Mouse (Mus musculus) left cerebral cortex, postnatal 4 days (tissue): ENCODE results near the gene Mtcl1. TPM values are rescaled to one million over a fixed set of nuclear protein-coding genes. Genes with fewer than 3 reads are reported as not detected.

Experiments used
- DNase-seq: peaks from one replicate; pipeline ENCODE4 v3.0.0-alpha.2; 2022
- intact Hi-C: fragments of 180-260 bp; cut with DNase I; formaldehyde crosslinking; loops from one replicate; pipeline ENCODE4 v1.15.1; 2025
- total RNA-seq, 2 experiments: library from RNA; stranded (reverse); gene quantifications; 2 replicates each; pipeline ENCODE4 v1.2.3; 2021

Mtcl1 gene
- total RNA-seq, 2 experiments from 2014 or later = 70.8 to 75.9 TPM

DNA sequence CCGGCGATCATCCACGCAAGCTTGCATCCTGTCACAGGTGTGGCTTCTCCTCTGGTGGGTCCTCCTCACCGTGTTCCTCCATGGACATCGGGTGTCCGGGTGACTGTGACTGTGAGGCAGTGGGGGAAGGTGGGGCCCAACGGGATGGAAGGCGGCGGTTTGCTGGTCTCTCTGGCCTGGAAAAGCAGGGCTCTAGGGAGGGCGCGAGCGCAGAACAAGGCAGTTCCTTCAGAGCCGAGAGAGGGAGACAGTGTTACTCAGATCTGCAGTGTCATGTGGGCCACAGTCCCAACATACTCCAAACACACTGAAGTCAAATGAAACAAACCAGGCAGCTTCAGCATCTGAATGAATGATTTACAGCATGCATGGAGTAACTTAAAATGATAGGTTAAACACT is 111.6 kb downstream of the Mtcl1 start:
- intact Hi-C loops = no loop called here
- DNase-seq = no peak

DNA sequence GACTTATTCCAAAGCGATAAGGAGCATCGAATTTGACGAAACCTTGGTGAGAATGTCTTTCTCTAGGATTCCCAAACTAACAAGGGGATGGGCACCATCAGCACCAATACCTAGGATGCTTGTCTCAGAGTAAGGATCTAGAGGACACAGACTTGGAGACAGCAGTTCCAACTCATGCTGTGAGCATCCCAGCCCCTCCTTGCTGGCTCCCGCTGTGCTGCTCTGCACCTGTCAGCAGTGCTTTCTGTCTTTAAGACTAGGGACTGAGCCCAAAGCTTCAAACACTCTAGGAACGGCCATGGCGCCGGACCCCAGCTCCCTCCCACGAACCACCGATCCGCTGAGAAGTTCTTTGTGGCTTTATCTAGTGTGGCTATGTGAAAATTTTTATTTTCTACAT is 114.0 kb downstream of the Mtcl1 start:
- intact Hi-C loops = no loop called here
- no peak for DNase-seq

GRCm38 (mm10) chr17:66334894-66335293 is 114.7 kb downstream of the Mtcl1 start:
- peak; percentile 39 for DNase-seq

GRCm38 (mm10) chr17:66331207-66331606 is 118.3 kb downstream of the Mtcl1 start:
- no peak for DNase-seq
- intact Hi-C loops = no loop called here

More at GRCm38 (mm10) chr17:66334894-66335293, 114.7 kb downstream of the Mtcl1 start:
- intact Hi-C loops = no loop called here

- intact Hi-C loops = no loop called here
- DNase-seq = no peak
These were observed 123.0 kb downstream of the Mtcl1 start for GRCm38 (mm10) chr17:66326552-66327045.

GRCm38 (mm10) chr17:66326204-66326545 is 123.4 kb downstream of the Mtcl1 start:
- no peak for DNase-seq
- intact Hi-C loops = no loop called here

DNA sequence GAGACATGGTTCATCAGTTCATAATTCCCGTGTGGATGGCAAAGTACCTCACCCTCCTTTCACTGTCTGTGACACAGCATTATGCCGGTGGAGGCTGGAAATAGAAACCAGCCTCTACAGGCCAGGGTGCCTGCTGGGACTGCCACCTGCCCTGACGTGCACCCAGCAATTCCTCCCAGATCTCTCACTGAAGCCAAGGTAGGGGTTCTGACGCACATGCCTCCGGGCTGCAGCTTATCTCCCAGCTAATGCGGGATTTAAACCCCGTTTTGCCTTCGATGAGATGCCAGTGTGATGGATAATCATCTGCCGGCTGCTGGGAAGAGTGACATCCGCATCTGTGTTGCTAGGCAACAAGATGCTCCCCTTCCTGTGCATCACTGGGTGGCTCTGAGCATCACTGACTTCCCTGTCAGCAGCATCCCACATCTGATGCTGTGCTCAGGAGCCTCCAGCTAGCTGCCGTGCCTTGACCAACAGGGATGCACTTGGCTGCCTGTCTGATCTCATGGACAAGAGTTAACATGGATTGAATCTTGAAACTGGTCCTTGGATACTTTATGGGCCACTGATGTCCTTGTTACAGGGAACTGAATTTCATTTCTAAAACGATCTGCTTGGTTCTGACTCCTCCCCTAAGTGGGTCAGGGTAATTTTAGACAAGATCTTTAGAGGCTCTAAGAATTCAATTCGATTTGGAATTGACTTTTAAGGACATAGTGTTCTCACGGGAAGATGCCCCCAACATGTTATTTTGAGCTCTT is 123.9 kb downstream of the Mtcl1 start:
- peak; percentile 30 for DNase-seq
- intact Hi-C loops = no loop called here

GRCm38 (mm10) chr17:66324836-66325235 is 124.7 kb downstream of the Mtcl1 start:
- intact Hi-C loops = no loop called here
- DNase-seq = no peak

DNA sequence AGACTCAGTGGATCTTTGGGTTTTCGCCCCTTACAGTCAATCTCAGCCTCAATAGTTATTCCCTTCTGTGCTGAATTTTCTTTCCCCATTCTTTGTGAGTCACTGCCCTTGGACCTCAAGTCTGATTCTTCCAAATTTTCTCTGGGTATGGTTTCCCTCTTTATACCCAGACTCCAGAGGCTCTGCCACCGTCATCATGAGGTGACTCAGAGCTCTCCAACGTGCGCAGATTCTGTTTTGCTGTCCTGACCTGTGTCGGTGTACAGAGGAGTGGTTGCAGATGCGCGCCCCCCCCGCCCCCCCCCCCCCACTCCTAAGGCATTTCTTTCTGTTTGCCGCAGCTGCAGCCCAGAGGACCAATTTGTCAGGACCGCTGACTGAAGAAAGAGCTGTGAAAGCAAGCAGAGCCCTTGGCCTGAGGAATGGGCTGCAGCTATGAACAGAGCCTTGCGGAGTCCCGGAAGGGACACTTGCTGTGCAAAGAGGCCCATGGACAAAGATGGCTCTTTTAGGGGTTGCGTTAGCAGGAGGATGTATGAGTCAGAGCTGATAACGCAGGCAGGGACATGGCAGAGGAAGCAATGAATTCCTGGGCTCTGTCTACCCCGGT is 126.8 kb downstream of the Mtcl1 start:
- intact Hi-C loops = no loop called here
- DNase-seq = no peak

- intact Hi-C loops = no loop called here
- no peak for DNase-seq
These were observed 127.6 kb downstream of the Mtcl1 start for GRCm38 (mm10) chr17:66321933-66322332.

- DNase-seq = peak; percentile 80
- intact Hi-C loops = no loop called here
These were observed 128.7 kb downstream of the Mtcl1 start for GRCm38 (mm10) chr17:66320716-66321372.

GRCm38 (mm10) chr17:66318031-66318430 is 131.5 kb downstream of the Mtcl1 start:
- no peak for DNase-seq
- intact Hi-C loops = no loop called here

GRCm38 (mm10) chr17:66317576-66317975 is 132.0 kb downstream of the Mtcl1 start:
- intact Hi-C loops = no loop called here
- DNase-seq = no peak

- intact Hi-C loops = no loop called here
- no peak for DNase-seq
These were observed 132.4 kb downstream of the Mtcl1 start for GRCm38 (mm10) chr17:66317156-66317555.

DNA sequence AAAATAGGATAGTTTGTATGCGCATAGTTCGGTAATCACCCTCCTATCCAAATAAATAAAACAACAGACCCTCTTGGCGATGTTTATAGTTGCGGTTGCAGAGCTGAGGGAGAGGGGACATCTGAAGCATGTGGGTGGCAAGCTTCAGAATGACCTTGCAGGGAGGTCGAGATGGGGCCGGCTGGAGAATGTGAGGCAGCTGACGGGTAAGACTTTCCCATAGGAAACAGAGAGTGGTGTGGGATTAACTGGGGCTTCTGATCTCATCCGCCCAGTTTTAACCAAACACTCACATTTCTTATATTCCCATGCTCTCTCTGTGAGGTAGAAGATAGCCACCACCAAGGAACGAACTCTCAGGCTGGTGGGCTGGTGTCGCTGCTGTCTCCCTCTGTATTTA is 134.1 kb downstream of the Mtcl1 start:
- intact Hi-C loops = no loop called here
- DNase-seq = no peak

GRCm38 (mm10) chr17:66314566-66315285 is 134.8 kb downstream of the Mtcl1 start:
- no peak for DNase-seq

GRCm38 (mm10) chr17:66301906-66302305 is 147.6 kb downstream of the Mtcl1 start:
- no peak for DNase-seq
- intact Hi-C loops = no loop called here

More at GRCm38 (mm10) chr17:66314566-66315285, 134.8 kb downstream of the Mtcl1 start:
- intact Hi-C loops = no loop called here

GRCm38 (mm10) chr17:66301267-66301666 is 148.3 kb downstream of the Mtcl1 start:
- DNase-seq = no peak
- intact Hi-C loops = no loop called here

DNA sequence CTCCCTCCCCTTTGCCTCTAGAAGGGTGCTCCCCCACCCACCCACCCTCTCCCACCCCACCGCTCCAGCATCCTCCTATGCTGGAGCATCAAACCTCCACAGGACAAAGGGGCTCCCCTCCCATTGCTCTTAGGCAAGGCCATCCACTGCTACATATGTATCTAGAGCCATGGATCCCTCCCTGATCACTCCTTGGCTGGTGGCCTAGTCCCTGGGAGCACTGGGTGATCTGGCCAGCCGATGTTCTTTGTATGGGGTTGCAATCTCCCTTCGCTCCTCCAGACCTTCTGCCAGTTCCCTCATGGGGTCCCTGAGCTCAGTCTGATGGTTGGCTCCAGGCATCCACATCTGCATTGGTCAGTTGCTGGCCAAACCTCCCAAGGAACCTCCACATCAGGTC is 151.8 kb downstream of the Mtcl1 start:
- DNase-seq = no peak
- intact Hi-C loops = no loop called here

DNA sequence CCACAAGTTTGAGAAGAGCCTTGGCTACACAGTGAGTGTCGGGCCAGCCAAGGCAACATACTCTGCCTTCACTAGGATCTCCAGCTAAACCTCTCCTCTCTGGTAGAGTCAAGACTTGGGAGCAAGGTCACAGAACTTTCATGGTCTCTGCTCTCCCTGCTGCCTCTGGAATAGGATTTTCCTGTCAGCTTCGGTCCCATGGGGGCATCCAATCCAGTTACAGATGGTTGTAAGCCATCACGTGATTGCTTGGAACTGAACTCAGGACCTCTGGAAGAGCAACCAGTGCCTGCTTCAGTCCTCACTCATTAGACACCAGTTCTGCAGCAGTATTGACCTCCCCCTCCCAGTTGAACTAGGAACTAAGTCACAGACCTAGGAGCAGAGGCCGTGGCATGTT is 156.0 kb downstream of the Mtcl1 start:
- intact Hi-C loops = no loop called here
- DNase-seq = no peak

- DNase-seq = no peak
- intact Hi-C loops = no loop called here
These were observed 159.7 kb downstream of the Mtcl1 start for GRCm38 (mm10) chr17:66289894-66290293.
